Mouse (Mus musculus): ENCODE measurements around the gene Asb2. TPM values are rescaled to one million over a fixed set of nuclear protein-coding genes. Genes with fewer than 3 reads are reported as not detected.

Gene Asb2
- total RNA-seq, 1 experiment: 0.27 TPM

DNA sequence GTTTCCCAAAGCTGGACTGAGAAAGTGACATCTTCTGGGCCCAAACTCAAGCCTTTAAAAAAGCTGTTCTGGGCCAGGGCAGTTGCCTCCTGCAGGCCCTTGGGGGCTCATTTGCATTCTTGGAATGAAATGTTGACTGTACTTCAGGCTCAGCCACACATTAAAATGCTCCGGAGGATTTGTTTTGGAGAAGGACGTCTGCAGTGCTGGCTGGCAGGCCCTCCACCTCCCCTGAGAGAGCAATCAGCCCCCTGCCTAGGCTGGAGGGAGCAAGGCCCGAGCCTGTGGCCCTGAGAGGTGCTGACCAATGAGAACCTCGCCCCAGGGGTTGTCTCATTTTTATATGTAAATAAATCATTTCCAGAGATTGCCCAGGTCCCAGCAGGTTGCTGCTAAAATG, 59.5 kb downstream of the Asb2 start:
- 0 out of 4 replicates have a peak, but pooled peaks cover 0 to 2% of the 10 kb centered on the region in 2 experiments for H3K4me1 ChIP-seq (ENCODE audit: control insufficient read depth in 2 of 2, insufficient read depth in 2 of 2, low read length in 2 of 2, poor library complexity in 1 of 2)
- TF ChIP-seq HCFC1 (IDR thresholded peaks at IDR 0.05; ENCODE audit: borderline replicate concordance, insufficient read depth, low read length) (no peak), MAFK (IDR thresholded peaks at IDR 0.05; ENCODE audit: insufficient read depth, low read depth, low read length) (no peak), ZNF384 (IDR thresholded peaks at IDR 0.05; ENCODE audit: low read depth, low read length) (no peak), CHD2 (IDR thresholded peaks at IDR 0.05; ENCODE audit: low read depth, low read length) (no peak), ZC3H11A (IDR thresholded peaks at IDR 0.05; ENCODE audit: borderline replicate concordance, low read depth, low read length) (no peak)
- H3K27ac ChIP-seq (ENCODE audit: insufficient read depth, low read depth, low read length, poor library complexity, severe bottlenecking): no peak overlapping the region
- no peak overlapping the region for H3K4me3 ChIP-seq (ENCODE audit: insufficient read depth in 1 of 2, low read depth in 1 of 2, low read length in 2 of 2, poor library complexity in 1 of 2, severe bottlenecking in 1 of 2)
- in situ Hi-C loops (cut with MboI; ENCODE audit: low sequenced_read_pairs in 2 of 2, unreplicated experiment in 2 of 2): no loop called here
- DNase-seq (ENCODE audit: low read depth, low spot score): no peak
- H3K36me3 ChIP-seq (ENCODE audit: control insufficient read depth, insufficient read depth, low read length, poor library complexity, severe bottlenecking): no peaks in the 10 kb centered on the region
- H3K9me3 ChIP-seq (ENCODE audit: control insufficient read depth, insufficient read depth, low read depth, low read length): no peaks in the 10 kb centered on the region
- H3K9ac ChIP-seq (ENCODE audit: insufficient read depth, low read depth, low read length, poor library complexity, severe bottlenecking): no peak overlapping the region

DNA sequence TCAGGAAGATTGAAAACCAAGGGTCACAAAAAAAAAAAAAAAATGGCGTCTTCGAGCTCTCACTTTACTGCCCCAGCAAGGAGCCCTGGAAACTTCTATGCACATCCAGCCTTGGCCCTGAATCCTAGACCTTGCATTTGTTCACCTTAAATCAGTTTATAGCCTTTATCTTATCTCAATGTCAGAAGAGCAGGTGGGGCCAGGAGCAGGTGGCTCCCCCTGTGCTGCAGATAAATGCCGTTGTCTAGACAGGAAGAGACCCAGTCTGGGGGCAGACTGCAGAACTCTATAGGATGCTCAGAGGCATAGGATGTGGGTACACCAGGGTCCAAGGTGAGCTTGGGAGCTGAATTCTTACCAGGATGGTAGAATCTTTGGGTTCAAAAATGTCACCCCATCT, 63.4 kb downstream of the Asb2 start:
- TF ChIP-seq ZC3H11A (IDR thresholded peaks at IDR 0.05; ENCODE audit: borderline replicate concordance, low read depth, low read length) (no peak), HCFC1 (IDR thresholded peaks at IDR 0.05; ENCODE audit: borderline replicate concordance, insufficient read depth, low read length) (no peak), ZNF384 (IDR thresholded peaks at IDR 0.05; ENCODE audit: low read depth, low read length) (no peak), MAFK (IDR thresholded peaks at IDR 0.05; ENCODE audit: insufficient read depth, low read depth, low read length) (no peak), CHD2 (IDR thresholded peaks at IDR 0.05; ENCODE audit: low read depth, low read length) (no peak)
- DNase-seq (ENCODE audit: low read depth, low spot score): no peak
- Histone ChIP-seq H3K4me1 (ENCODE audit: control insufficient read depth in 2 of 2, insufficient read depth in 2 of 2, low read length in 2 of 2, poor library complexity in 1 of 2) (0 out of 4 replicates have a peak, but pooled peaks cover 0 to 2% of the 10 kb centered on the region in 2 experiments), H3K9me3 (ENCODE audit: control insufficient read depth, insufficient read depth, low read depth, low read length) (no peaks in the 10 kb centered on the region), H3K9ac (ENCODE audit: insufficient read depth, low read depth, low read length, poor library complexity, severe bottlenecking) (no peak overlapping the region), H3K36me3 (ENCODE audit: control insufficient read depth, insufficient read depth, low read length, poor library complexity, severe bottlenecking) (no peaks in the 10 kb centered on the region), H3K4me3 (ENCODE audit: insufficient read depth in 1 of 2, low read depth in 1 of 2, low read length in 2 of 2, poor library complexity in 1 of 2, severe bottlenecking in 1 of 2) (no peak overlapping the region), H3K27ac (ENCODE audit: insufficient read depth, low read depth, low read length, poor library complexity, severe bottlenecking) (no peak overlapping the region)
- in situ Hi-C loops (cut with MboI; ENCODE audit: low sequenced_read_pairs in 2 of 2, unreplicated experiment in 2 of 2): no loop called here

DNA sequence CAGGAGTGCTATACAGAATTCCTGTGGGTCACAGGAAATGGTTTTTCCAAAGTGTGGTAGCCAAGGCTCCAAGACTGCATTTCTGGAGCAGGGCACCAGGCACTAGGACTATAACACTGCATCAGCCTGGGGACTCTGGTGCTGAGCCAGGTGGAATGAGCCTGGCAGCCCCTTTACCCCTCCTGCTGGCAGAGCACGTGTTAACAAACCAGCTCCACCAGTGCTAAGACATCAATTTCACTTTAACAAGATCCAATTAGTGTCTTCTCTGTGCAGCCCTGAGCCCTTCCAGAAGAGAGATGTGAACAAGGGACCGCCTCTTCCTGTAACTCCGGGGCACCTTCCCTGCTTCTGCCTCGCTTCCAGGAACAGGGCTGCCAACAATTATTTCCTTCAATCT, 68.5 kb downstream of the Asb2 start:
- no peaks in the 10 kb centered on the region for H3K4me1 ChIP-seq (ENCODE audit: control insufficient read depth in 2 of 2, insufficient read depth in 2 of 2, low read length in 2 of 2, poor library complexity in 1 of 2)
- in situ Hi-C loops (cut with MboI; ENCODE audit: low sequenced_read_pairs in 2 of 2, unreplicated experiment in 2 of 2): no loop called here

DNA sequence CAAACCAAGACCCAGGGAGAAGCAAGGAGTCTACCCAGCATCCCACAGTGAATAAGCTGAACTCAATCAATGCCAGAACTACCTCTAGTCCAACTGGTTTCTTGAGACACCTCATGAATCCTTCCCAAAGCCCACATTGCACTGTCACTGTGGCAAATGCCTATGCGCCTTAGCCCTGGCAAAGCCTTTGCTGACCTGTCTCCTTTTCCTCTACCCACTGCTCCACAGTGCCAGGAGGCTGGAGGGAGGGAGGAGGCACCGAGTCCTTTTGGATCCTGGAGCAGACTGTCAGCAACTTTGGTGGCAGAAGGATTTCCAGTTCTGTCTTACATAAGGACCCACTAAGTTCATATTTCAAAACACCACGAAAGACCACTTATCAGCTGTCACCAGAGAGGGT, 72.4 kb downstream of the Asb2 start:
- Histone ChIP-seq H3K4me3 (ENCODE audit: insufficient read depth in 1 of 2, low read depth in 1 of 2, low read length in 2 of 2, poor library complexity in 1 of 2, severe bottlenecking in 1 of 2) (no peak overlapping the region), H3K9me3 (ENCODE audit: control insufficient read depth, insufficient read depth, low read depth, low read length) (no peaks in the 10 kb centered on the region), H3K4me1 (ENCODE audit: control insufficient read depth in 2 of 2, insufficient read depth in 2 of 2, low read length in 2 of 2, poor library complexity in 1 of 2) (no peaks in the 10 kb centered on the region), H3K36me3 (ENCODE audit: control insufficient read depth, insufficient read depth, low read length, poor library complexity, severe bottlenecking) (no peaks in the 10 kb centered on the region), H3K27ac (ENCODE audit: insufficient read depth, low read depth, low read length, poor library complexity, severe bottlenecking) (no peak overlapping the region), H3K9ac (ENCODE audit: insufficient read depth, low read depth, low read length, poor library complexity, severe bottlenecking) (no peak overlapping the region)
- no peak for DNase-seq (ENCODE audit: low read depth, low spot score)
- in situ Hi-C loops (cut with MboI; ENCODE audit: low sequenced_read_pairs in 2 of 2, unreplicated experiment in 2 of 2): no loop called here
- TF ChIP-seq ZNF384 (IDR thresholded peaks at IDR 0.05; ENCODE audit: low read depth, low read length) (no peak), HCFC1 (IDR thresholded peaks at IDR 0.05; ENCODE audit: borderline replicate concordance, insufficient read depth, low read length) (no peak), CHD2 (IDR thresholded peaks at IDR 0.05; ENCODE audit: low read depth, low read length) (no peak), MAFK (IDR thresholded peaks at IDR 0.05; ENCODE audit: insufficient read depth, low read depth, low read length) (no peak), ZC3H11A (IDR thresholded peaks at IDR 0.05; ENCODE audit: borderline replicate concordance, low read depth, low read length) (no peak)

More for the DNA sequence above, 68.5 kb downstream of the Asb2 start:
- H3K4me3 ChIP-seq (ENCODE audit: insufficient read depth in 1 of 2, low read depth in 1 of 2, low read length in 2 of 2, poor library complexity in 1 of 2, severe bottlenecking in 1 of 2): no peak overlapping the region
- TF ChIP-seq ZC3H11A (IDR thresholded peaks at IDR 0.05; ENCODE audit: borderline replicate concordance, low read depth, low read length) (no peak), ZNF384 (IDR thresholded peaks at IDR 0.05; ENCODE audit: low read depth, low read length) (no peak), MAFK (IDR thresholded peaks at IDR 0.05; ENCODE audit: insufficient read depth, low read depth, low read length) (no peak), HCFC1 (IDR thresholded peaks at IDR 0.05; ENCODE audit: borderline replicate concordance, insufficient read depth, low read length) (no peak), CHD2 (IDR thresholded peaks at IDR 0.05; ENCODE audit: low read depth, low read length) (no peak)
- no peaks in the 10 kb centered on the region for H3K9me3 ChIP-seq (ENCODE audit: control insufficient read depth, insufficient read depth, low read depth, low read length)
- H3K27ac ChIP-seq (ENCODE audit: insufficient read depth, low read depth, low read length, poor library complexity, severe bottlenecking): no peak overlapping the region
- no peaks in the 10 kb centered on the region for H3K36me3 ChIP-seq (ENCODE audit: control insufficient read depth, insufficient read depth, low read length, poor library complexity, severe bottlenecking)
- DNase-seq (ENCODE audit: low read depth, low spot score): no peak
- no peak overlapping the region for H3K9ac ChIP-seq (ENCODE audit: insufficient read depth, low read depth, low read length, poor library complexity, severe bottlenecking)

DNA sequence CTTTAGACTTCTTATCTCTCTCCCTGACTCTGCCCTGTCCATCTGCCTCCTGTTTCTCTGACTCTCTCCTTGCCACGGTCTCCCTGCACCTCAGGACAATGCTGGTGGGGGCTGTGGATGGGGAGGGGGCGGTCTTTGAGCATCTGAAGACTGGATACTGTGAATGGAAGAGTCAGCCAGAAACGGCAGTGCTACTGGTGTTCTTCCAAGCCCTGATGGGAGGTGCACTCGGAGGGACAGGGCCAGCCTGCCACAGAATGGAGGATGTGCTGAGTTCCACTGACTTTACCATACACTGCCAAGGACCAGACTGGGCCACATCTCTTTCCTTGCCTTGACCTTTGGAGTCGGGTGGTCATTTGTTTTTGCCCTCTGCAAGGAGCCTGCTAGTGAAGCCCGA, 72.9 kb downstream of the Asb2 start:
- DNase-seq (ENCODE audit: low read depth, low spot score): no peak
- in situ Hi-C loops (cut with MboI; ENCODE audit: low sequenced_read_pairs in 2 of 2, unreplicated experiment in 2 of 2): no loop called here
- TF ChIP-seq CHD2 (IDR thresholded peaks at IDR 0.05; ENCODE audit: low read depth, low read length): no peak
- TF ChIP-seq MAFK (IDR thresholded peaks at IDR 0.05; ENCODE audit: insufficient read depth, low read depth, low read length): no peak
- no peak for TF ChIP-seq ZNF384 (IDR thresholded peaks at IDR 0.05; ENCODE audit: low read depth, low read length)
- no peak for TF ChIP-seq ZC3H11A (IDR thresholded peaks at IDR 0.05; ENCODE audit: borderline replicate concordance, low read depth, low read length)
- no peak for TF ChIP-seq HCFC1 (IDR thresholded peaks at IDR 0.05; ENCODE audit: borderline replicate concordance, insufficient read depth, low read length)
- H3K4me3 ChIP-seq (ENCODE audit: insufficient read depth in 1 of 2, low read depth in 1 of 2, low read length in 2 of 2, poor library complexity in 1 of 2, severe bottlenecking in 1 of 2): no peak overlapping the region
- H3K4me1 ChIP-seq (ENCODE audit: control insufficient read depth in 2 of 2, insufficient read depth in 2 of 2, low read length in 2 of 2, poor library complexity in 1 of 2): no peaks in the 10 kb centered on the region
- H3K9ac ChIP-seq (ENCODE audit: insufficient read depth, low read depth, low read length, poor library complexity, severe bottlenecking): no peak overlapping the region
- H3K9me3 ChIP-seq (ENCODE audit: control insufficient read depth, insufficient read depth, low read depth, low read length): no peaks in the 10 kb centered on the region
- H3K36me3 ChIP-seq (ENCODE audit: control insufficient read depth, insufficient read depth, low read length, poor library complexity, severe bottlenecking): no peaks in the 10 kb centered on the region
- H3K27ac ChIP-seq (ENCODE audit: insufficient read depth, low read depth, low read length, poor library complexity, severe bottlenecking): no peak overlapping the region

All from ES-E14 (cell line).